Mouse (Mus musculus): Measurements from ENCODE around the gene Atrnl1. TPM values are rescaled to one million over a fixed set of nuclear protein-coding genes. Genes with fewer than 3 reads are reported as not detected.

Gene Atrnl1
- polyA plus RNA-seq, 1 experiment = 34.5 TPM

- Histone ChIP-seq H3K4me1 (ENCODE audit: control insufficient read depth, insufficient read depth, low read length) (no peaks in the 10 kb centered on the region), H3K4me3 (ENCODE audit: insufficient read depth, low read length) (no peak overlapping the region), H3K27ac (ENCODE audit: insufficient read depth, low read length) (no peak overlapping the region)
- no peak for TF ChIP-seq POLR2A (IDR thresholded peaks at IDR 0.05; ENCODE audit: extremely low read depth, insufficient read depth, low read length)
- TF ChIP-seq CTCF (IDR thresholded peaks at IDR 0.05; ENCODE audit: extremely low read depth, insufficient read depth, low read length) = no peak
Measured at GRCm38 (mm10) chr19:58145521-58145920, 534.7 kb downstream of the Atrnl1 start.

- Histone ChIP-seq H3K4me3 (ENCODE audit: insufficient read depth, low read length) (no peak overlapping the region), H3K27ac (ENCODE audit: insufficient read depth, low read length) (no peak overlapping the region), H3K4me1 (ENCODE audit: control insufficient read depth, insufficient read depth, low read length) (peaks cover 3% of the 10 kb centered on the region)
- no peak for TF ChIP-seq POLR2A (IDR thresholded peaks at IDR 0.05; ENCODE audit: extremely low read depth, insufficient read depth, low read length)
- TF ChIP-seq CTCF (IDR thresholded peaks at IDR 0.05; ENCODE audit: extremely low read depth, insufficient read depth, low read length) = no peak
Measured at GRCm38 (mm10) chr19:58151257-58151656, 540.4 kb downstream of the Atrnl1 start.

GRCm38 (mm10) chr19:58161569-58161968, 550.7 kb downstream of the Atrnl1 start:
- Histone ChIP-seq H3K4me3 (ENCODE audit: insufficient read depth, low read length) (no peak overlapping the region), H3K27ac (ENCODE audit: insufficient read depth, low read length) (no peak overlapping the region), H3K4me1 (ENCODE audit: control insufficient read depth, insufficient read depth, low read length) (no peaks in the 10 kb centered on the region)
- TF ChIP-seq POLR2A (IDR thresholded peaks at IDR 0.05; ENCODE audit: extremely low read depth, insufficient read depth, low read length) = no peak
- TF ChIP-seq CTCF (IDR thresholded peaks at IDR 0.05; ENCODE audit: extremely low read depth, insufficient read depth, low read length) = no peak

GRCm38 (mm10) chr19:58164896-58165634, 554.2 kb downstream of the Atrnl1 start:
- no peak overlapping the region for H3K4me3 ChIP-seq (ENCODE audit: insufficient read depth, low read length)
- H3K27ac ChIP-seq (ENCODE audit: insufficient read depth, low read length) = no peak overlapping the region
- TF ChIP-seq POLR2A (IDR thresholded peaks at IDR 0.05; ENCODE audit: extremely low read depth, insufficient read depth, low read length) (no peak), CTCF (IDR thresholded peaks at IDR 0.05; ENCODE audit: extremely low read depth, insufficient read depth, low read length) (no peak)
- no peaks in the 10 kb centered on the region for H3K4me1 ChIP-seq (ENCODE audit: control insufficient read depth, insufficient read depth, low read length)

- H3K4me1 ChIP-seq (ENCODE audit: control insufficient read depth, insufficient read depth, low read length) = no peaks in the 10 kb centered on the region
- no peak overlapping the region for H3K4me3 ChIP-seq (ENCODE audit: insufficient read depth, low read length)
- TF ChIP-seq CTCF (IDR thresholded peaks at IDR 0.05; ENCODE audit: extremely low read depth, insufficient read depth, low read length) (no peak), POLR2A (IDR thresholded peaks at IDR 0.05; ENCODE audit: extremely low read depth, insufficient read depth, low read length) (no peak)
- no peak overlapping the region for H3K27ac ChIP-seq (ENCODE audit: insufficient read depth, low read length)
Measured at GRCm38 (mm10) chr19:58165635-58166015, 554.8 kb downstream of the Atrnl1 start.

DNA sequence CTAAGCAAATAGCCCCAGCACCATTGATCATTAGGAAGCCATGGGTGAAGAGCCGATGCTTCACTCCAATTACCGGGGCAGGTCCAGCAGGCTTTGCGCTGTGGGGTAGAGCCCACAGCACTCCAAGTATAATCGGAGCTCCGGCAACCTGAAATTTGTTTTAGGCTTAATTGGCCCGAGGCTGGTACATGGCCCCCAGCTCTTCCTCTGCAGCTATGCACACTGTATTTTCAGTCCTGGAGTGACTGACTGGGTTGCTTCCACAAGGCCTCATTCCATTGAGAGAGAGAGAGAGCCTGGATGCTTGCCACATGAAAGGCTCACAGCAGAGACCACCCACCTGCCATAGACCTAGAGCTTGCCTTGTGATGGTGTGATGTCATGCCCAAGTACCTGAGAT, 555.3 kb downstream of the Atrnl1 start:
- Histone ChIP-seq H3K27ac (ENCODE audit: insufficient read depth, low read length) (no peak overlapping the region), H3K4me1 (ENCODE audit: control insufficient read depth, insufficient read depth, low read length) (no peaks in the 10 kb centered on the region), H3K4me3 (ENCODE audit: insufficient read depth, low read length) (no peak overlapping the region)
- TF ChIP-seq POLR2A (IDR thresholded peaks at IDR 0.05; ENCODE audit: extremely low read depth, insufficient read depth, low read length) (no peak), CTCF (IDR thresholded peaks at IDR 0.05; ENCODE audit: extremely low read depth, insufficient read depth, low read length) (no peak)

DNA sequence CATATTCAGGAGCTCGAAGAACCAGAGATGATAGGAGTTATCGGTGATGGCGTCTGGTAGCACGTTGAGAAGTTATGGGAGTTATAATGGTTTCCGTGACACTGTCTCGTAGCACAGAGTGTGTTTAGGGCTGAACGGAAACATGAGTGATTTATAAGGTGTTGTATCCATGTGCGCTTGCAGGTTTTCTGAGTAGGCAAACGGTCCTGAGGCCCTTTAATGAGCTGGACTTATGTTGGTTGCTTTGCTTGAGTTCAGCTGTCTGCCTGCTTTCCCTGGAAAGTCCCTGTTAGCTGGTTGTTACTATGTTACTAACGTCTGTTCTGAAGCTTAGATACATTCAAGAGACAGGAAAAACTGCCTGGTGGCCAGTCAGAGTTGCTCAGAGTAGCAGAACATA, 567.6 kb downstream of the Atrnl1 start:
- Histone ChIP-seq H3K27ac (ENCODE audit: insufficient read depth, low read length) (no peak overlapping the region), H3K4me1 (ENCODE audit: control insufficient read depth, insufficient read depth, low read length) (no peaks in the 10 kb centered on the region), H3K4me3 (ENCODE audit: insufficient read depth, low read length) (no peak overlapping the region)
- TF ChIP-seq POLR2A (IDR thresholded peaks at IDR 0.05; ENCODE audit: extremely low read depth, insufficient read depth, low read length) (no peak), CTCF (IDR thresholded peaks at IDR 0.05; ENCODE audit: extremely low read depth, insufficient read depth, low read length) (no peak)

DNA sequence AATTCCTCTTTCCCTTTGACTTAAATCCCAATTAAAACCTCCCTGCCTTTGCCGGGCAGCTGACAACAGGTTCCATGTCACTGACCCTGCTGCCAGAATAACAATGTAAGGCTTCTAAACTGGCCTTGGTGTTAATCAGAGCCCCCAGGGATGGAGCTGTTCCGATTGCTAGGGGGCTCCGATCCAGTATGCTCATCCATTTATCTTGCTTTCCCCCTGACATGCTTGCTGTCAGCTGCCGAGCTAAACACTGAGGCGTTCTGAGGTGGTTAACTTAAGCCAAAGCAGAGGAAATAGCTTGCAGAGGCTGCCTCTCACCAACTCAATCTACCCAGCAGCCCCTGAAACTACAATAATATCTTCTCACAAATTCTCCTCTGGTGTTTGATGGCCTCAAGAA, 569.9 kb downstream of the Atrnl1 start:
- Histone ChIP-seq H3K4me1 (ENCODE audit: control insufficient read depth, insufficient read depth, low read length) (no peaks in the 10 kb centered on the region), H3K4me3 (ENCODE audit: insufficient read depth, low read length) (no peak overlapping the region), H3K27ac (ENCODE audit: insufficient read depth, low read length) (no peak overlapping the region)
- TF ChIP-seq POLR2A (IDR thresholded peaks at IDR 0.05; ENCODE audit: extremely low read depth, insufficient read depth, low read length) (no peak), CTCF (IDR thresholded peaks at IDR 0.05; ENCODE audit: extremely low read depth, insufficient read depth, low read length) (no peak)

Other genes starting within 250 kb of the Atrnl1 start
- 25.9 and 27.3 TPM in 2 replicates for gene Trub1, start 158.1 kb upstream of the Atrnl1 start, polyA plus RNA-seq (2012; rRNA removed)